Mouse (Mus musculus) T-helper 2 cell (primary cell): ENCODE measurements around the gene Dbr1.

Experiments
- in situ Hi-C: fragments of 300-600 bp; cut with MboI, MseI; formaldehyde crosslinking; loops from one replicate; pipeline ENCODE4 v1.15.1; 2025; ENCODE audit warnings: high pct_unique_total_duplicates

The Dbr1 gene

DNA sequence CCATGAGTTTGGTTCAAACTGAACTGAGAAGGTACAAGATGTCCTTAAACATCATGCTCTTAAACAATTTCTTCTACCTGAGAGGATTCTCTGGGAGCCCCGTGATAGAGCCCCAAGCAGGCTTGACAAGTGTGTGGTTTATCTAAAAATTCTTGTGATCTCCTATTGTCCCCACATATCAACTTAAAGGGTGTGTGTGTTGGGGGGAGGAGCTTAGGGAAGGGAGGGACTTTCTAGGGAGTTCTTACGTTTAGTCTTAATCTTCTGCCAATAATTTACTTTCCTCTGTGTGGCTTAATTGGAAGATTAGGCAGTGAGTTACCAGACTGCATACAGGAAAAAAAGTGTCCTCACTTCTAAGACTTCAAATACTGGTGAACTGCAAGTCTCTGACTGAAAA is 36.6 kb downstream of the Dbr1 start, which contains the start of gene A4gnt:
TSS of gene A4gnt (plus strand) at position 301 of the 400 bp plus-strand sequence.
- in situ Hi-C loops, result no loop called here

DNA sequence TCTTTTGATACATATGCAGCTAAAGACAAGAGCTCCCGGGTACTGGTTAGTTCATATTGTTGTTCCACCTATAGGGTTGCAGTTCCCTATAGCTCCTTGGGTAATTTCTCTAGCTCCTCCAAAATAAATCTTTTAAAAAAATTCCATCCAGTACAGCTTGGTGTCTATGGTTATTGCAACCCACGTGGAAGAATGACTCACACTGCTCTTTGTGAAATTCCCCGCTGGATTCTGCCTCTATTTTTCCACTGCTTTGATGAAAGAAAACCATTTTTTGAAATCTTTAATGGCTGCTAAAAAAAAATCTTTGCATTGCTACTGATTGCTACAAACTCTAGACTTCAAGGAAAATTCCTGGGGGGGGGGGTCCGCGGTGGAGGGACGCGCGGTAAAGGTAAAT is 44.1 kb downstream of the Dbr1 start:
- in situ Hi-C loops, result no loop called here

DNA sequence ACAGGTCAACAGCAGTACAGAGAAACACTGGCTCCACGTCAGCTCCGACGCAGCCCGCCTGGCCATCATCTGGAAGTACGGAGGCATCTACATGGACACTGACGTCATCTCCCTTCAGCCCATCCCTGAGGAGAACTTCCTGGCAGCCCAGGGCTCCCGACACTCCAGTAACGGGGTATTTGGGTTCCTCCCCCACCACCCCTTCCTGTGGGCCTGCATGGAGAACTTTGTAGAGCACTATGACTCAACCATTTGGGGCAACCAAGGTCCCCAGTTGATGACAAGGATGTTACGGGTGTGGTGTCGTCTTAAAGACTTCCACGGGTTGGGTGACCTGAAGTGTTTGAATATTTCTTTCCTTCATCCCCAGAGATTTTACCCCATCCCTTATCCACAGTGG is 44.6 kb downstream of the Dbr1 start:
- in situ Hi-C loops, result no loop called here

DNA sequence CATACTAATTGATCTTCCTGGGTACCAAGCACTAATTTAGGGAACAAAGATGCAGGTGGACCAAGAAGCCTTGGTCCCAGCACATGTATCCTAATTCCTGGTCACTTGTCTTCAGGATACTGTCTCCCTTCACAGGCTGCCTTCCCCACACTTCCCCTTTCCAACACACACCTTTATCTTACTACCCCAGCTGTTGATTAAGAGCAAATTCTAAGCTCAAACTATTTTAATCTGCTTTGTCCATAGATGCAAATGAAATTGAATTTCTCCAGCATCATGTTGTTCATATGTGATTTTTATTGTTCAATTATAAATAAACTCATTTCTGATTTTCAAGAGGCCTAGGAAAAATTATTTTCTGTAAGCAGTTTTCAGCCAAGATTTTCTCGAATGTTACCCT is 46.4 kb downstream of the Dbr1 start:
- in situ Hi-C loops, result no loop called here

DNA sequence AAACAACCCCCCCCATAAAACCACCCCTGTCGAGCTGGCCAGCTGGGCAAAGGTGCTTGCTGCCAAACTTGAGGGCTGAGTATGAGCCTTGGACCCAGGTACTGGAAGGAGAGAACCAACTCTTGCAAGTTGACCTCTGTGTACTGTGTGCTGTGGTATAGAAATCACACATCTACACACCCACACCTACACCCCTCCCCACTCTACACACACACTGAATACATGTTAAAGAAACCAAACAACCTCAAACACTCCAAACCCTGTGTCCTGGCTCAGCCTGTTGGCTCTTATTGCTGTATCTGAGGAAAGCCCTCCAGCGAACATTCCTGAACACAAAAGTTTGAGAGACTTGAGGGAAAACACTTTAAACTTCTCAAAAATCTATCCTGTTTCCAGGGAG is 47.4 kb downstream of the Dbr1 start:
- in situ Hi-C loops, result no loop called here

DNA sequence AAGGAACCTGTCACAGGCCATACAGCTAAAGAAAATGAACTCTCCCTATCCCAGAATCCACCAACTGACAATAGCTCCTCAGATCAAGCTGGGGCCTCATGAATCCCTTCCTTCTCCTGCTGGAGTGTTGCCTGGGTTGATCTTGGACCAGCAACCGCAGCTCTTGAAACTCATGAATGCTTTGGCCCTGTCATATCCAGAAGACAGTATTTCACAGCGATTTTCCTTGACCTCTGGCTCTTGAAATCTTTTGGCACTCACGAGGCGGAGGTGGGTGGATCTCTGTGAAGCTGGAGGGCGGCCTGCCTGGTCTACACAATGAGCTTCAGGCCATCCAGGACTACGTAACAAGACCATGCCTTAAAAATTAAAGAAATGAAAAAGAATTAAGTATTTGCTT is 48.5 kb downstream of the Dbr1 start:
- in situ Hi-C loops, result no loop called here

DNA sequence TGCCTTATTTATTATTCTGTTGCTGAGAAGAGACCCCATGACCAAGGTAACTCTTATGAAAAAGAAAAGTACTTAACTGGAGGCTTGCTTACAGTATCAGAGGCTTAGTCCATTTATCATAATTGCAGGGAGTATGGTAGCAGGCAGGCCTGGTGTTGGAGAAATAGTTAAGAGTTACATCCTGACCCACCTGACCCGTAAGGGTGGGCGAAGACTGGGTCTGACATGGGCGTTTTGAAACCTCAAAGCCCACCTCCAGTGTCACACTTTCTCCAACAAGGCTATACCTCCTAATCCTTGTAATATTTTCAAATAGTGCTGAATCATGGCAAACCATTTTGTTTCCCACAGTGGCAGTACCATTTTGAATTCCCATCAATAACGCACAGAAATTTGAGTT is 53.0 kb downstream of the Dbr1 start:
- in situ Hi-C loops, result no loop called here

DNA sequence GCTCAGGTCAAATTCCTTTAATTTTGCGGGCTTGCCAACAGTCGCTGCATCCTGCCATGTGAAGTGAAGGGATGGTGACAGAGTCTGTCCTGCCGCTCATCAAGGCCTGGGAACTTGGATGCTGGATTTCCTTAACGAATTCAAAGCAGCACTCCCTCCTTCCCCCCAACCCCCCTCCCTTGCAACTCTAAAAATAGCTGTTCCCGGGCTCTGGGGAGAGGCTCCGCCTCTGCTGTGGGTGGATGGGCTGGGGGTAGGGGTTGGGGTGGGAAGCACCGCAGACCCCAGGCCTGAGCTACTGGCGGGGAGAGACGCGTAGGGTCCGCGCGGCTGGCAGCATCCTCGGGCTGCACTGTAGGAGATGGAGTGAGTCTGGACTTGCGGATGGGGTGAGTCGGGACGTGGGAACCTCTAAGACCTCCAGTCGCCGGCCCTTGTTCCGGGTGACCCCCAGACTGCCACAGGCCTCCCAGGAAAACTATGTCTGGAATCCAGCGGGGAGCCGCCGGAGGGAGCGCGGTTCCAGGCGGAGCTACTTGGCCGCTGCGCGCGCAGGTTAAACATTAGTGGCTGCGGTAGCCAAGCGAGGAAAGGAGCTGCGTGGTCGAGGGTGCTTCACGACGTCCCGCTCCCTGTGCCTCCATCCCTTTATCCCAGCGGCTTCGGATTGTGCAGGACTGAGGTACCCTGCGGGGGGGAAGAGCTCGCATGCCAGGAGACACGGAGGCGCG is 53.8 kb downstream of the Dbr1 start, which contains the start of gene Dzip1l:
TSS of gene Dzip1l (plus strand) at position 216 of the 731 bp plus-strand sequence.
- in situ Hi-C loops, result no loop called here

DNA sequence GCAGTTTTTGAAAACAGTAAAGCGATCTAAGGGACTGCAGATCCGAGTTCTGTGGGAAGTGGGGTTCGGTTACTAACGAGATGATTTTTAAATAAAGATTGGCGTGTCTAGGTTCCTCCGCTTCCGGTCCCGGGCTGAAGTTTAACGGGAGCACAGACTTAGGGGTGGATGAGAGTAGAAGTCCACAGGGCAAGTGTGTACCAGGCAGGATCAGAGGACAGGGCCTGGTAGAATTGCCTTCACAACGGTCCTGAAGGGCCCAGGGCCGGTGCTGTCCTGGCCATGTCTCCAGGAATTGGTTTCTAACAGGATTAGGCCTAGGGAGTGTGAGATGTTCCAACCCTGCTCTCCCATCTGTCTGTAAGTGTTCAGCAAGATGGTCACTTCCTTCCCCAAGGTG is 54.5 kb downstream of the Dbr1 start:
- in situ Hi-C loops, result no loop called here

DNA sequence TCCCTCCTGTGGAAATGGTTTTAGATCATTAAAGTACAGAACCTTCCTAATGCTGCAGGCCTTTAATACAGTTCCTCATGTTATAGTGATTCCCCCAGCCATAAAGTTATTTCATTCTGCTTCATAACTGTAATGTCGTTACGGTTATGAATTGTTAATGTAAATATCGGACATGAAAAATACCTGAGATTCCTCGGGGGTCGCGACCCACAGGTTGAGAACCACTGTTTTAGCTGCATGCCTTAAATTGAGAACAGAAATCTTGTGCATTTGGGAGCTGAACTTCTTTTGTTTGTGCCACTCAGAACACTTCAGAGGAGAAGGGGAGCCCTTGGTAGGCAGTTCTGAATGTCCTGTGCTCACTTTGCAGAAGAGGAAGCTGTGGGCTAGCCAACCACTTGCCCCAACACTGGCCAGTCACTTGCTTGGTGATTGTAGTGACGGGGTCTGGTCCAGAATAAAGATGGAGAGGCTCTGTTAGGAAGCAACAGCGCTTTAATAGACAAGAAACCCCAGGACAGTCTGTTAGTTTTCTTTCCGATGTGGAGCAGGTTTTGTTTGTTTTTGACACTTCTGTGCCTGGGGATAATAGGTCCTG is 55.0 kb downstream of the Dbr1 start:
- in situ Hi-C loops, result no loop called here

DNA sequence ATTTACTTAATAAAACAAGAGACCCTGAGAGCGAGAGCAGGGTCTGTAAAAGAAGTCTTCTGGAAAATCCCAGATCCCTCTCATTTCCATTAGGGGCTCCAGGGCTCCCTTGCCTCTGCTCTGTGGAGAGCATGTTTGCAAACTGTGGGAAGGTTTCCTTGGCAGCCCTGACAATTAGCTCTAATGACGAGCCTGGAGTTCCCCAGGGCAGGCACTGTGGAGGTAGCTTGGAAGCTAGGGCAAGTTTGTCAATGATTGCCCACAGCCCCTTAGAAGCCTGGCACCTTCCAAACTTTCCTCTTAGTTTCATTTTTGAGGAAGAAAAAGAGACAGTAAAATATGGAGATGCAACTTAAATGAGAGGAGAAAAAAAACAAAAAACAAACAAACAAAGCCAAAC is 56.2 kb downstream of the Dbr1 start:
- in situ Hi-C loops, result no loop called here

DNA sequence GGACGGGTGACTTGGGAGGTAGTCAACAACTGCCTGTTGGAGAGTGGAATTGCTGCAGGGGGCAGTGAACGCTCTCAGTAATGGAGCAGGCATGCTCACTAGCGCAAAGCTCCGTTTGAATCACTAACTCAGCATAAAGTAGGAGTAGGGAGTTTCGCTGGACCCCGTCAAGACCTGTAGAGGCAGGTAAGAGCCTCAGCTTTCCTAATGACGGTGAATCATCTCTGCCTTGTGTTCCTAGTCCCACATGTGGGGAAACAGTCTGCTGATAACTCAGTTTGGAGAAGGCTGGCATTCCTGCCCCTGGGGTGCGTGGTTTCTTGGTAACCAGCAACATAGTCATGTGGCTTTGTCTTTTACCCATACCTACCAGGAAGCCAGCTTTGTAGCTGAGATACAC is 56.7 kb downstream of the Dbr1 start:
- in situ Hi-C loops, result no loop called here
